Mouse (Mus musculus): Measurements from ENCODE around the gene Adgrl3. TPM values are rescaled to one million over a fixed set of nuclear protein-coding genes. Genes with fewer than 3 reads are reported as not detected.

The Adgrl3 gene
- 54.5 TPM for polyA plus RNA-seq (2015; fragmentation: Illumina TruSeq; extraction: RNeasy Lipid Tissue Mini Kit (QIAGEN cat#74804); ENCODE audit: low read depth, low replicate concordance)

GRCm38 (mm10) chr5:81019590-81020254 is at the start of gene Adgrl3:
Gene Adgrl3, plus strand, starts transcription at chr5:81020138.

Data from brain, adult 10 weeks (tissue).